Mouse (Mus musculus) kidney, embryonic 14.5 days (tissue): ENCODE results near the gene Stk32b. TPM values are rescaled to one million over a fixed set of nuclear protein-coding genes. Genes with fewer than 3 reads are reported as not detected.

ENCODE experiments used
- ATAC-seq: fragments of 200-750 bp; cut with Nextera tagmentation; 2 replicates; pipeline ENCODE4 v1.8.0; 2017; ENCODE audit warnings: moderate number of reproducible peaks, mild to moderate bottlenecking, moderate TSS enrichment, moderate library complexity; ENCODE audit not compliant: low FRiP score, low TSS enrichment
- H3K27ac ChIP-seq: fragments of 300-500 bp; sonication (generic); 2 replicates; pipeline ENCODE4 v1.5.1; 2014; ENCODE audit warnings: low read depth, mild to moderate bottlenecking, low read length, moderate library complexity, mixed read lengths
- H3K27me3 ChIP-seq: fragments of 300-500 bp; sonication (generic); 2 replicates; pipeline ENCODE4 v1.6.1; 2014; ENCODE audit warnings: mild to moderate bottlenecking, low read length; ENCODE audit not compliant: control insufficient read depth, insufficient read depth
- H3K36me3 ChIP-seq: fragments of 300-500 bp; sonication (generic); 2 replicates; pipeline ENCODE4 v1.6.1; 2014; ENCODE audit warnings: low read length, mixed read lengths; ENCODE audit not compliant: control insufficient read depth, insufficient read depth
- H3K4me1 ChIP-seq: fragments of 300-500 bp; sonication (generic); 2 replicates; pipeline ENCODE4 v1.6.1; 2014; ENCODE audit warnings: low read length, mixed read lengths; ENCODE audit not compliant: control insufficient read depth, insufficient read depth
- H3K4me2 ChIP-seq: fragments of 300-500 bp; sonication (generic); replicated peaks from 2 replicates; pipeline ENCODE4 v1.6.1; 2014; ENCODE audit warnings: low read depth, mild to moderate bottlenecking, low read length
- H3K4me3 ChIP-seq: fragments of 300-500 bp; sonication (generic); 2 replicates; pipeline ENCODE4 v1.5.1; 2014; ENCODE audit warnings: mild to moderate bottlenecking, low read length
- H3K9ac ChIP-seq: fragments of 300-500 bp; sonication (generic); 2 replicates; pipeline ENCODE4 v1.6.1; 2014; ENCODE audit warnings: low read depth, mild to moderate bottlenecking, low read length, moderate library complexity
- H3K9me3 ChIP-seq: fragments of 300-500 bp; sonication (generic); 2 replicates; pipeline ENCODE4 v1.6.1; 2016; ENCODE audit warnings: low read length; ENCODE audit not compliant: control insufficient read depth
- WGBS: fragments of 180-500 bp; shearing (Covaris S2); extraction: QIAGEN DNeasy Blood & Tissue Kit; methylation state at CpG from one replicate; pipeline ENCODE4 v1.1.7; 2014; 5-methylcytosine and 5-hydroxymethylcytosine counted together
- polyA plus RNA-seq: library from polyadenylated mRNA; unstranded; fragments of >200 nt; fragmentation: Nextera tagmentation; extraction: Ambion mirVana; gene quantifications from 2 replicates; pipeline ENCODE4 v1.2.1, GENCODE M21; 2014

The Stk32b gene
- polyA plus RNA-seq, 1 experiment from 2014 or later = 3.7 TPM

DNA sequence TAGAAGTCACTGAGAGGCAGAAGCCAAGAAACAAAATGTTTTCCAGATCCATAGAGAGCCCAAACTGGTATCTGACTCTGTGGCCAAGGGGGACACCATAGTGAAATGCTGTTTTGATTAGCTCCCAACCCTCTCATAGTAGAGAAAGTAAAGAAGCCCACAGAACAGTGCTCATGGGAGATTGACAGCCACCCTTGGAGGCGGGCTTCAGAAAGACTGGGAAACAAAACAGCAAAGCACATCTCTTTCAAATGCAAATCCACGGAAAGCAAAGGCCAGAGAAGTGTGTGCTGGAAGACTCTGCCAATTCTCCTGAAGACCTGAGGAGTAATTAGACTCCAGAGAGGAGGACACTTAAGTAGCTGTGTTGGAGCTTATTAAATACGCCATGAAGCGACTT lies 21.2 kb downstream of the Stk32b start:
- no peak for ATAC-seq
- no peak overlapping the region for H3K27ac ChIP-seq
- H3K4me2 ChIP-seq = no peak overlapping the region
- no peaks in the 10 kb centered on the region for H3K9me3 ChIP-seq
- H3K36me3 ChIP-seq = no peaks in the 10 kb centered on the region
- no peaks in the 10 kb centered on the region for H3K4me1 ChIP-seq
- no peak overlapping the region for H3K4me3 ChIP-seq
- H3K27me3 ChIP-seq = no peaks in the 10 kb centered on the region
- H3K9ac ChIP-seq = no peak overlapping the region
- WGBS = 54% methylated on average over 4 of the region's 4 CpGs

- WGBS = 82% methylated on average over 3 of the region's 3 CpGs
- no peaks in the 10 kb centered on the region for H3K4me1 ChIP-seq
- H3K9ac ChIP-seq = no peak overlapping the region
- H3K4me3 ChIP-seq = no peak overlapping the region
- no peak for ATAC-seq
- no peak overlapping the region for H3K27ac ChIP-seq
- no peaks in the 10 kb centered on the region for H3K9me3 ChIP-seq
- no peak overlapping the region for H3K4me2 ChIP-seq
- H3K27me3 ChIP-seq = no peaks in the 10 kb centered on the region
- H3K36me3 ChIP-seq = no peaks in the 10 kb centered on the region
These were observed 24.2 kb downstream of the Stk32b start for GRCm38 (mm10) chr5:37692759-37693158.

DNA sequence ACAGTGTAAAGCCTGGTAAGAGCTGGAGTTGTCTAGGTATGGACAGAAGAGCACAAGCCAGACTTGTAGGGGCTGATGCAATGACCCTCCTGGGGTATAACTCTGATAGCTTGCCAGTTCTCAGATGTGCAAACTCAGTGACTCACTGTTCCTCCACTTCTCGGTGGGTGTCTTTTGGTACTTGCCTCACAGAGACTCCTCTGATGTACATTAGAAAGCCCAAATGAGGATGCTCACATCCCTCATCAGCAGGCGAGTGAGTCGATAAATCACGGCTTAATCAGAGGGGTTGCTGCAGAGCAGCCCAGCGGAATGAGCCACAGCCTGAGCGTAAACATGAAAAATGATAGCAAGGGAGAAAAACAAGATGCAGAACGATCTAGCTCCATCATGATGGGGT lies 46.2 kb downstream of the Stk32b start:
- H3K36me3 ChIP-seq = no peaks in the 10 kb centered on the region

GRCm38 (mm10) chr5:37664962-37665361 lies 52.0 kb downstream of the Stk32b start:
- Histone ChIP-seq H3K9me3 (no peaks in the 10 kb centered on the region), H3K4me1 (no peaks in the 10 kb centered on the region), H3K9ac (no peak overlapping the region), H3K27ac (no peak overlapping the region), H3K4me2 (no peak overlapping the region), H3K4me3 (no peak overlapping the region), H3K36me3 (no peaks in the 10 kb centered on the region), H3K27me3 (no peaks in the 10 kb centered on the region)
- no peak for ATAC-seq
- WGBS = 64% methylated on average over 3 of the region's 3 CpGs

More for the DNA sequence above, 46.2 kb downstream of the Stk32b start:
- Histone ChIP-seq H3K9ac (no peak overlapping the region), H3K9me3 (no peaks in the 10 kb centered on the region), H3K4me3 (no peak overlapping the region), H3K4me2 (no peak overlapping the region), H3K27ac (no peak overlapping the region), H3K27me3 (no peaks in the 10 kb centered on the region), H3K4me1 (no peaks in the 10 kb centered on the region)
- no peak for ATAC-seq
- 82% methylated on average over 7 of the region's 7 CpGs for WGBS

DNA sequence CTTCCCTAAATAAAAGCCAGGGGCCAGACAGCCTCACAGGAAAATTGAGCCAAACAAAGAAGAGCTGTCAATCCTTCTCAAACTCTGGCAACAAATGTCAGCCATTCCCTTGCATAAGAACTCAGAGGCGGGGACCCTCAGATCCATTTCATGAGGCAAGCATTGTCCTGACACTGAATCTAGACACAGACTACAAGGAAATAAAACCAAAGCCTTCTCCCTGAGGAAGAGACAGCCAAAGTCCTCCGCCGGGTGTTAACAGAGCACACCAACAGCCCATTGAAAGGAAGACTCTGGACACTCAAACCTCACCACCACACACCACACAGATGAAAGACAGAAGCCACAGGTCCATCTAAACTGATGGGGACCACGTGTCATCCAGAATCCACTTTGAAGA lies 57.8 kb downstream of the Stk32b start:
- Histone ChIP-seq H3K9me3 (no peaks in the 10 kb centered on the region), H3K4me3 (no peak overlapping the region), H3K36me3 (no peaks in the 10 kb centered on the region), H3K27ac (no peak overlapping the region), H3K4me1 (no peaks in the 10 kb centered on the region), H3K4me2 (no peak overlapping the region), H3K27me3 (no peaks in the 10 kb centered on the region), H3K9ac (no peak overlapping the region)
- WGBS = 90% methylated on average over 4 of the region's 4 CpGs
- no peak for ATAC-seq

DNA sequence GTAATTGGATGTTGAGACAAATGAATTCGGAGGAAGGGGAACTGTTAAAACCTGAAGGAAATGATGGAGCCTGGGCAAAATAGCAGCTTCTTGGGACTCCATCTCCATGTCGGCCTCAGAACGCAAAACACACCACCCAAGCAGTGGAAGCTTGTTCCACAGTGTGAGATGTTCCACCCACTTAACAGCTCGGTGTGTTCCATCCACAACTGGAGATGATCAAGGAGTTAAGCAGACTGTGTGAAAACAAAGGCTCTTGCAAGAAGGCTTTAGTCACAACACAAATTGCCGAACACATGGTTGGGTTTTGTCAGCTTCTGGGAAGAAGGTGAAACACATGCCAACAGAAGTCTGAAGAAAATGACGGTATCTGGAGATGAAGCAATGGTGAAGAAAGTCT lies 59.2 kb downstream of the Stk32b start:
- Histone ChIP-seq H3K27me3 (no peaks in the 10 kb centered on the region), H3K4me1 (no peaks in the 10 kb centered on the region), H3K9ac (no peak overlapping the region), H3K27ac (no peak overlapping the region), H3K4me2 (no peak overlapping the region), H3K9me3 (no peaks in the 10 kb centered on the region), H3K4me3 (no peak overlapping the region), H3K36me3 (no peaks in the 10 kb centered on the region)
- 78% methylated on average over 6 of the region's 6 CpGs for WGBS
- ATAC-seq = no peak

DNA sequence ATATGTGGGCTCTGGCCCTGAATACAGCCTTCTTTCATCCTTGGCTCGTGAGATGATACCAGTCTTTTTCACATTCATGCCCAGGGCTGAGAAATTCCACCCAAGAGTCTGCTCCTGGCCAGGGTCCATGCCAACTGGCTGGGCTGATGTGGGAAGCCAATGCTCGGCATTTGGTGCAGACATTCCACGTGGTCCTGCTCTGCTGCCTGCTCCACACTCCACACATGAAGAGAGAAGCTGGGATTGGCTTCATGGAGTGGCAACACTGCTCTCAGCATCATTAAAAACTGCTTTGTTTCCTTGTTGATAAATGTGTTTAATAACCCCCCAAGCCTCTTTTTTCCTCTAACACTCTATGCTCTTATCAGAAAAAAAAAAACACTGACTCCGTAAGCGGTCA lies 61.8 kb downstream of the Stk32b start:
- no peaks in the 10 kb centered on the region for H3K27me3 ChIP-seq
- ATAC-seq = no peak
- no peak overlapping the region for H3K4me3 ChIP-seq
- H3K27ac ChIP-seq = no peak overlapping the region
- H3K4me1 ChIP-seq = no peaks in the 10 kb centered on the region
- no peaks in the 10 kb centered on the region for H3K36me3 ChIP-seq
- 82% methylated on average over 5 of the region's 5 CpGs for WGBS
- no peak overlapping the region for H3K9ac ChIP-seq
- no peak overlapping the region for H3K4me2 ChIP-seq
- no peaks in the 10 kb centered on the region for H3K9me3 ChIP-seq

GRCm38 (mm10) chr5:37650681-37651211 lies 66.2 kb downstream of the Stk32b start:
- Histone ChIP-seq H3K9me3 (peaks cover 5% of the 10 kb centered on the region; the same call in 1 of the 2 replicates), H3K4me2 (no peak overlapping the region), H3K4me1 (no peaks in the 10 kb centered on the region), H3K27ac (peak overlapping the region; percentile 65), H3K9ac (no peak overlapping the region), H3K36me3 (no peaks in the 10 kb centered on the region), H3K4me3 (no peak overlapping the region), H3K27me3 (no peaks in the 10 kb centered on the region)
- 49% methylated on average over 10 of the region's 10 CpGs for WGBS
- ATAC-seq = peak; percentile 83; the same call in 1 of the 2 replicates

DNA sequence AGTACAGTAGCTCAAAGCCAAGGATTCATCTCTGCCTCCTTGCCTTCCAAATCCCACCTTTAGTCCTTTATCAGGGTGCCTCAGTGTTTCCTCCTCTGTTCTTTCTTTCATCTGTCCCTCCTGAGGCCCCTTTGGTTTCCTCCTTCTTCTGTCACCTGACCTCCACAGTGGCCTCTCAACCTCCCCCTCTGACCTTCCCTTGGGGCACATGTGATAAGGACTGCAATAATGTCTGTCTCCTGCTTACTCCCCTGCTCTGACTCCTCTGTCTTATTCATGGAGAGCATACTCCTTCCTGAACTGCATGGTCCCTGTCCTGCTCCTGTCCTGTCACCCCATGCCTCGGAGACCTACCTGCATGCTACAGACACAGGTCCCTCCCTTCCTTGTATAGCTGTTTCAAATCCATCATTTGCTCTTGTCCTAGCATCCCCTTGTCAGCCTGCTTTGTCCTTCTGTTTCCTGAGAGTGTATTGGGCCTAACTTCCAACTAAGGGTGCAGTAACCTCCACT lies 66.8 kb downstream of the Stk32b start:
- no peak overlapping the region for H3K9ac ChIP-seq
- 0 out of 2 replicates have a peak, but pooled peaks have one; percentile 20 for ATAC-seq
- peak overlapping the region; percentile 59; the same call in 1 of the 2 replicates for H3K27ac ChIP-seq
- no peaks in the 10 kb centered on the region for H3K27me3 ChIP-seq
- WGBS = 72% methylated on average over 1 of the region's 1 CpGs
- no peak overlapping the region for H3K4me2 ChIP-seq
- H3K9me3 ChIP-seq = peaks cover 5% of the 10 kb centered on the region; the same call in 1 of the 2 replicates
- no peaks in the 10 kb centered on the region for H3K36me3 ChIP-seq
- no peak overlapping the region for H3K4me3 ChIP-seq
- H3K4me1 ChIP-seq = no peaks in the 10 kb centered on the region
